Comparison of ENCODE assay signal across 12 mouse cellular contexts in the genomic region with DNA sequence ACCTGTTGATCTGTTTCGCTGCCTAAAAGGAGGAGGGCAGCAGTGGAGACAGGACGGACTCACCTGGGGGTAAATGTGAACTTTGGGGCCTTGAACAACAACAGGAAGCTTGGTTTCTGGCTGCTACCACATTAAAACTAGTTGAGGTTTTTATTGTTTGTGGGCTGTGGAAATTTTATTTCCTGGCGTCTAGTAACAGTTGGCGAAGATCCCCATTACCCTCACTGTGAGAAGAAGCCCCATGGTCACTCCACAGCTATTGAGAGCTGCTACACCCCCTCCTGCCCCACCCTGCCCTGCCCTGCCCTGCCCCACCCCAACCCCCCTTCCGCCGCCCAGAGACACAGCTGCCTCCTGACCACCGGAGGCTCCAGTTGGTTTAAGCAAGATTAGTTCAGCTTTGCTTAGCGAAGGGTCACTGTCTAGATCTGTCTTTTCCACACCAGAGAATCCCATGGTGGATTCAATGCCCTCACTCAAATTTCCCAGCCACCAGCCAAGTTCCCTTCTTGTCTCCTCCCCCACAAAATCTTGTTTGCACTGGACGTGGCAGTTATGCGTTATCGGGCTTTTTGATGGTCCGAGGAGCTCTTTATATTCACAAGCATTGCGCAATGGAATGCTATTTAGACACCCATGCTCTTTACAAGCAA.
DNase-seq lines count a peak whose midpoint lies in the region; ATAC-seq and TF ChIP-seq lines count a peak whose summit lies in the region.
"Had no signal": no experiment of that assay in that cellular context is flagged by ENCODE, and none has a peak within 500 bp of the region (broad histone marks: within the 10 kb centered on the region; RNA-seq: fewer than 3 reads in every experiment).

No protein-coding gene starts in this region.

- 55% methylated on average over 13 of the region's 13 CpGs for WGBS in heart, embryonic 16.5 days
- 48% methylated on average over 13 of the region's 13 CpGs for WGBS in embryonic facial prominence, embryonic 14.5 days
- 37% methylated on average over 13 of the region's 13 CpGs for WGBS in lung, embryonic 16.5 days

- intact Hi-C loops in heart, postnatal 14 days (cut with DNase I) = loop anchor here (5.0 to 10.0 kb wide), 3 partner anchors 37 to 507 kb away; no protein-coding TSS in a partner anchor

- H3ac ChIP-seq in C2C12 (ENCODE audit: control insufficient read depth, insufficient read length, low read depth) = peak overlapping the region; percentile 14

- H3K79me3 ChIP-seq in C2C12 (ENCODE audit: low read depth) = no peaks in the 10 kb centered on the region

- H3K27ac ChIP-seq in heart, embryonic 16.5 days (ENCODE audit: low read length) = peak overlapping the region; percentile 55
- no peak overlapping the region for H3K27ac ChIP-seq in embryonic facial prominence, embryonic 14.5 days (replicated peaks; ENCODE audit: low read depth, low read length)
- peak overlapping the region; percentile 36 for H3K27ac ChIP-seq in lung, embryonic 16.5 days (ENCODE audit: low read length)
- H3K27ac ChIP-seq: macrophage had no signal

- peak overlapping the region; percentile 48 for H3K4me3 ChIP-seq in heart, embryonic 16.5 days (ENCODE audit: low read length)
- H3K4me3 ChIP-seq in C2C12 (ENCODE audit: insufficient read depth, poor library complexity, severe bottlenecking) = no peak overlapping the region
- no peak overlapping the region for H3K4me3 ChIP-seq in embryonic facial prominence, embryonic 14.5 days (ENCODE audit: low read depth, low read length)
- no peak overlapping the region for H3K4me3 ChIP-seq in lung, embryonic 16.5 days (ENCODE audit: low read length)

- H3K4me2 ChIP-seq in heart, embryonic 16.5 days (ENCODE audit: low read depth, low read length) = peak overlapping the region; percentile 78
- peak overlapping the region; percentile 55; the same call in 1 of the 2 replicates for H3K4me2 ChIP-seq in embryonic facial prominence, embryonic 14.5 days (ENCODE audit: low read depth, low read length)
- H3K4me2 ChIP-seq in lung, embryonic 16.5 days (ENCODE audit: low read depth, low read length) = peak overlapping the region; percentile 84

- TF ChIP-seq CTCF in C2C12 (IDR thresholded peaks at IDR 0.05; ENCODE audit: control insufficient read depth, insufficient read depth, insufficient read length) = no peak

- ATAC-seq in heart, embryonic 16.5 days (replicated peaks; ENCODE audit: extremely low read depth, insufficient read depth, low FRiP score) = no peak
- peak; percentile 42; the same call in 1 of the 2 replicates for ATAC-seq in embryonic facial prominence, embryonic 14.5 days (ENCODE audit: low read depth)
- peak; percentile 37; the same call in 1 of the 2 replicates for ATAC-seq in lung, embryonic 16.5 days (ENCODE audit: low read depth)

- DNase-seq in heart, postnatal 14 days = no peak
- peak; percentile 58 for DNase-seq in embryonic facial prominence, embryonic 14.5 days (ENCODE audit: low spot score)
- DNase-seq in cerebellum, adult 8-10 months = no peak
- DNase-seq in urinary bladder, postnatal 25 days (ENCODE audit: low spot score) = no peak
- no peak for DNase-seq in right cerebral cortex, postnatal 36 days (ENCODE audit: low spot score in 2 of 2)
- DNase-seq: gastrocnemius, postnatal 36 days; right cerebral cortex, postnatal 25 days had no signal

- H3K36me3 ChIP-seq in heart, embryonic 16.5 days (ENCODE audit: control insufficient read depth, insufficient read depth) = no peaks in the 10 kb centered on the region
- no peaks in the 10 kb centered on the region for H3K36me3 ChIP-seq in C2C12 (ENCODE audit: control insufficient read depth, insufficient read depth)
- no peaks in the 10 kb centered on the region for H3K36me3 ChIP-seq in embryonic facial prominence, embryonic 14.5 days (ENCODE audit: control insufficient read depth, insufficient read depth, low read length)
- no peaks in the 10 kb centered on the region for H3K36me3 ChIP-seq in lung, embryonic 16.5 days (ENCODE audit: control insufficient read depth, insufficient read depth, low read length)
- H3K36me3 ChIP-seq: G1E had no signal

- H3K27me3 ChIP-seq in heart, embryonic 16.5 days (ENCODE audit: control insufficient read depth, insufficient read depth, low read length) = no peaks in the 10 kb centered on the region
- no peaks in the 10 kb centered on the region for H3K27me3 ChIP-seq in C2C12 (ENCODE audit: control insufficient read depth, insufficient read depth, insufficient read length)
- no peaks in the 10 kb centered on the region for H3K27me3 ChIP-seq in embryonic facial prominence, embryonic 14.5 days (replicated peaks; ENCODE audit: control insufficient read depth, insufficient read depth, low read length)
- H3K27me3 ChIP-seq in lung, embryonic 16.5 days (ENCODE audit: control insufficient read depth, insufficient read depth, low read depth, low read length) = no peaks in the 10 kb centered on the region

- no peaks in the 10 kb centered on the region for H3K9me3 ChIP-seq in heart, embryonic 16.5 days (replicated peaks; ENCODE audit: control insufficient read depth, low read length)
- H3K9me3 ChIP-seq in embryonic facial prominence, embryonic 14.5 days (ENCODE audit: control insufficient read depth, low read length) = no peaks in the 10 kb centered on the region
- H3K9me3 ChIP-seq in lung, embryonic 16.5 days (ENCODE audit: control insufficient read depth, low read length) = no peaks in the 10 kb centered on the region
- H3K9me3 ChIP-seq: G1E had no signal

- H3K4me1 ChIP-seq in heart, embryonic 16.5 days (ENCODE audit: control insufficient read depth, insufficient read depth, low read length) = peaks cover 12% of the 10 kb centered on the region; the same call in 1 of the 2 replicates
- peaks cover 18% of the 10 kb centered on the region for H3K4me1 ChIP-seq in embryonic facial prominence, embryonic 14.5 days (ENCODE audit: control insufficient read depth, insufficient read depth, low read length)
- peaks cover 28% of the 10 kb centered on the region for H3K4me1 ChIP-seq in lung, embryonic 16.5 days (replicated peaks; ENCODE audit: control insufficient read depth, insufficient read depth, low read length)

- H3K9ac ChIP-seq in heart, embryonic 16.5 days (ENCODE audit: low read length) = no peak overlapping the region
- no peak overlapping the region for H3K9ac ChIP-seq in embryonic facial prominence, embryonic 14.5 days (ENCODE audit: low read depth, low read length)
- H3K9ac ChIP-seq in lung, embryonic 16.5 days (ENCODE audit: low read length) = no peak overlapping the region

- H3K79me2 ChIP-seq in C2C12 (ENCODE audit: control insufficient read depth, insufficient read depth) = no peaks in the 10 kb centered on the region

TF ChIP-seq in C2C12, 6 proteins besides CTCF, POLR2A, EP300 and RAD21:
- TF ChIP-seq CEBPB (IDR thresholded peaks at IDR 0.05; ENCODE audit: low read depth) (peak; percentile 98), MYOG (IDR thresholded peaks at IDR 0.05; ENCODE audit: control insufficient read depth, extremely low read depth, insufficient read length) (no peak)
